Mouse (Mus musculus) T-cell, adult 2 months (primary cell): ENCODE measurements around the gene Sept6.

Source experiments
- DNase-seq: peaks from one replicate; pipeline ENCODE4 v3.0.0; 2022; ENCODE audit warnings: low spot score

Sept6 gene

DNA sequence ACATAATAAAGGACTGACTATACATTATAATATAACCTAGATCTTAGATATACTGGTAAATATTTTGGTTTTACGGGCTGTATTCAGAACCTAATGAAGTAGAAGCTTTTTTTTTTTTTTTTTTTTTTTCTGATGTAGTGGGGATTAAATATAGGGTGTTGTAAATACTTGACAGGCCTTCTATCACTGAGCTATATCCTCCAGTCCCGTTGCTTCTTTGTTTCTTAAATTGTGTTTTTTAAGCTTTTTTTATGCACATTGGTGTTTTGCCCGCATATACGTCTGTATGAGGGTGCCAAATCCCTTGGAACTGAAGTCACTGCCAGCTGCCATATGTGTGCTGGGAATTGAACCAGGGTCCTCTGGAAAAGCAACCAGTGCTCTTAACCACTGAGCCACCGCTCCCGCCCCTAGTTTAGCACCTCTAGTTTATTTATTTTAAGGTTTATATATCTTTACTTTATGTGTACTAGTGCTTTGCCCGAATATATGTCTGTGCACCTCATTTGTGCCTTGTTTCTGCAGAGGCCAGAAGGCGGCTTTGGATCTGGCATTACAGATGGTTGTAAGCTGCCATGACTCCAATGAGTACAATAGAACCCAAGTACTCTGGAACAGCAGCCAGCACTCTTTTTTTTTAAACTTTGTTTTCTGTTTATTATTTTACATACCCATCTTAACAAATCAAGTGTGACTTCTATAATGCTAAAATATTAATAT lies 126.8 kb downstream of the Sept6 start:
- DNase-seq: no peak

DNA sequence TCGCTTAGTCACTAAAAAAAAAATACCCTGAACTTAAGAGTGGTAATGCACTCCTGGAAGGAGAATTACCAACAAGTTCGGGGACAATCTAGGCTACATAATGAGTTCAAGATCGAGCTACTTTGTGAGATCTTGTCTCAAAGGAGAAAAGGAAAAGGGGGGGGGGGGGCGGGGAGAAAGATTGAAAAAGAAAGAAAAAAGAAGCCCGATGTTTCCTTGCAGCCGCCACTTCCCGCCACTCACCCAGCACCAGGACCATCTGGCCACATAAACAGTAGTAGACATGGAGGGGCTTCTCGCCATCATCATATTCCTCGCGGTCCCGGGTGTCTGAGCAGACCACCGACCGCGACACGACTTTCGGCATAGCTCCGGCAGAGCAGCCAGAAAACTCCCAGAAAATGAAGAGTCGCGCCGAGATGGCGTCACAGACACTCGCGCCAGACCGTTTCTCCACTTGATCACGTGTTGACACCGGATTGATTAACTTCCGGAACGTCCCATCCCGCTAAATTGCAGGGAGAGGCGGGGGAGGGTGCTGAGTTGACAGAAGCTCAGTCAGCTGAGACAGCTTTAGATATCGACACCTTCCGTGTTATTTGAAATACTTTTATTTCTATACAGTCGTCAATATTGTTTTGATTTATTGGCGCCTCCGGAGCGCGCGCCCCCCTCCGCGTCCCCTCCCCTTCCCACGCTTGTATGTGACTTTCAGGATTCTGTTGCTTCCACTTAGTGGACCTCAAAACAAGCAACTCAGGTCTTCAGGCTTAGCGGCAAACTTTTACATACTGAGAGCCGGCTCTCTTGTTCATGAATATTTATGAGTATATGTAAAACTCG lies 127.6 kb downstream of the Sept6 start:
- peak; percentile 84 for DNase-seq
